Mouse (Mus musculus): ENCODE data around the gene Vapb.

Gene Vapb

DNA sequence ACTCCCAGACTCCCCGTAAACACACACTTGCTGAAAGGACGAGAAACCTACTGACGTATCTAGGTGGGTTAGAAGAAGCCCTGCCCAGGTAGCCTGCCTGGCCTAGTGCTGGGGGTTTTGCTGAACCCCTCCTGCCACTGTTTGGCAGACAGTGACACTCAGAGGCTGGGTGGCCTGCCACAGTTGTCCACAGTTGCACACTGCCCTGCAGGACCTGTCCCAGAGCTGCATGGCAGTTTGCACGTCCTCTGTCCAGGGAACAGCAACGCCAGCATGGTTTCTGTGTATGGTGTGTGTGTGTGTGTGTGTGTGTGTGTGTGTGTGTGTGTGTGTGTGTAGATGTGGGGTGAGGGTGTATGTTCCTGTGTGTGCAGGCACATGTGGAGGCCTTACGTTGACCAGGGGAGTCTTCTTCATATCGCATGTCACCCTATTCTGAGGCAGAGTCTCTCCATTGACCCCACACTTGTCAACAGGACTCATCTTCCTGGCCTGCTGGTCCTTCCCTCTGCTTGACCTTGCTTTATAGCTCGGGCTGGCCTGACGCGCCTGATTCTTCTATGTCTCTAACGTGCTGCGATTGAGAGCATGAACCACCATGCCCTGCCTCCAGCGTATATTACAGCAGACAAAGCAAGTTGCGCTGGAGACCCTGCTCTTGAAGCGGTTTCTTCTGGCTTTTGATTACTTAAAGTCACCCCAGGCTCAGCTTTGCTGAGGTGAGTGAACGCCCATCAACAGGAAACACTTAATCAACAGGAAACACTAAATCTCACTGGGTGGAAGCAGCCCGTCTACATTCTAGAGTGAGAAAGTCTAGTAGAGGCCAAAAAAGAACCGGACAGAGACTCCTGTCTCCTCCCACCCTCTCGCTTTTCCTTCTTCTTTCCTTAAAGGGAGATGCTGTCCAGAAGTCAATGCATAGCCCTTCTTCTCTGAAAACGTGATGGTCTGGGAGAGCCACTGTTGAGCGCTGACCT, 57.5 kb downstream of the Vapb start:
- DNase-seq, result no peak

DNA sequence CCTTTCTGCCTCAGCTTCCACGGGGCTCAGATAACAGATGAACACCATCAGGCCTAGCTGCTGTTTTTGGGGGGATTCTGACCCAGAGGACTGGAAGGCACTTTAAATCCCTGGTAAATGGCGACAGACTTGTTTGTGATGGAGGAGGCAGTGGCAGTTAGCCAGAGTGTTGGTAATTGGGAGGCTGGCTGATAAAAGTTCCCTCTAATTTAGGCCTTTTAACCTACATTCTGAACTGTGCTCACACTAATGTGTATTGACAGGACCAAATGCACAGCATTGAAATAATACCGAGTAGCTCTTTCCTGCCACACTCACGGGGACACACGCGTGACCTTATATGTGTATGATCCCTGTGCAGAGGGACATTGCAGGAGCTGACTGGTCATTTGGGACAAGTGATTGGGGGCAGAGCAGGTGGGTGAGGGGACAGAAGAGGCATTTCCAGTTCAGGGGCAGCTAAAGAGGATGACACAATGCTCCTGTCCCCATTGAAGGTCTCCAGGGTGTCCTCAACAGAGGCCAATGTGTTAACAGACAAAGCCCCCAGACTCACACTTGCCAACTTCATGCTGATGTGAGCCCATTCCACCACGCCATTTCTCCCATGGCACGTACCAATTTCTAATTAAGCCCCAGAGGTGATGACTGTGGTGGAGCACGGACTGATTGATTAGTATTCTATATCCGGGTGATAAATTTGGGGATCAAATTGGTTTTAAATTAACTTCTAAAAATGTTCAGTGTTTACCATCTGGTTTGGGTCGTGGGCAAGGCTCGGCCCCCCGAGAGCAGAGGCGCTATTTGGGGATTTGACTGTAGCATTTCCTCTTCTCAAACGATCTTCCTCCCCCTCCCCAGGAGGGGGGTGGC, 58.7 kb downstream of the Vapb start:
- no peak for DNase-seq

DNA sequence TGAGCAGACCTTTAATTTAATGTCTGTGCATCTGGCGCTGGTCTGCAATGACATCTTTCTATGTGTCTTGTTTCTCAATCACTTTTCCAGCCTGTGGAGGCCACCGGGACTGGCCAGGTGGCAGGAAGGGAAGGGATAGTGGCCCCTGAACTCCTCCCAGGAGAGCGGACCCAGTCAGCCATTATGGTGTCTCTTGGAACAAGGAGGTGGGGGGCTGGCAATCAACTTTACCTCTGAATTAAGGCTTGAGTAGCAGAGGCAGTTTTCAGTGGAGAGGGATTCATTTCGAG, 59.3 kb downstream of the Vapb start:
- no peak for DNase-seq

DNA sequence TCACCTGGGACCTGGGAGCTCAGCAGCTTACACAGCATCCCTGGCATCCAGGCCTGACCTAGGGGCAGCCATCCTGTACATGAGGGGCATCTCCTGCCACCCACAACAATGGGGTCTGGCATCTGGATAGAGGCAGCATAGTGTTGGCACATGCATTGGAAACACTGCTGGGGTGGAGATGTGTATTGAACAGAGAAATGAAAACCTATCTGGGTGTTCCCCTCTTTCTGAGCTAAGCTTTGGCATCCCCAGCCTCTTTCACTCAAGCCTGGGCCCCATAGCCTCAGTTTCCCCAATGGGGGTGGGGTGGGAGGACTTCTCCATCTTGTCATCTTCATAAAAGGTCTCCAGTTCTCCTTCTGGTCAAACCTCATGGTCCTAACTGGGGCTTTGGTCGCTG, 62.2 kb downstream of the Vapb start:
- DNase-seq, result no peak

DNA sequence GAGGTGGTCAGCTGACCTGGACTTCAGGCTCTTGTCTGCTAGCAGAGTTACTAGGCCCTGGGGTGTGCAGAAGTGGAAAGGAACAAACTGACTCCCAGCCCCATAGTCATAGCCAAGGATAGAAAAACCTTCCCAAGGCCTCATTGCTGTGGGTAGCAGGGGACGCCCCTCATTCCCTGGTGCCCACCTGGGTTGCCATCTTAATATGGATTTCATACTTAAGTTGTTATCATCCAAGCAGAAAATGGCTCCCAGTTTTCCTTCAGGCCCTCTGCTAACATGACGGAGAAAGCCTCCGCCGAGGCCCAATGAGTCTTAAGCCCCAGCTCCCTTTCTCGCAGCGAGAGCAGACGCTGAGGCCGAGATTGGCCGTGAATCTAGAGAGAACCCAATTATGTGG, 63.3 kb downstream of the Vapb start:
- DNase-seq, result no peak

DNA sequence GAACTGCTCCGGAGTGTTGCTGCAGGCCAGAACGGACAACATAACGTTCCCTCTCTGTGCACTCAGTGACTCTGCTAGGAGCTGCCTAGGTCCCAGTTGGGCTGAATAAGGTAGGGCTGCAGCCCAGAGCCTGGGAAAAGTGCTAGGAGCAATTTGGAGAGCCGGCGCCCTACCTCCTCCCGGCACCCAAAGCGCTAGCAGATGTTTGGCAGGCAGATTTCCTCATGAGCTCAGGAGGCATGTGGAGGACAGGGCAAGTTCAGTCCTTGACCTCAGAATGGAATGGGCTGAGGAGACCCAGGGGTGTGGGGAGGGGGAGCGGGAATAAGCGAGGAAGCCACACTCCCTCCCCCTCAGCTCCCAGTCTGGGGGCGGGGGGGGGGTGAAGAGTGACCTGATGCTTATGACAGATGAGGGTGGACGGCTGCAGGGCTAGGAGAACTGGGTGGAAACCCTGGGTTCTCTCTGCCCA, 64.1 kb downstream of the Vapb start:
- no peak for DNase-seq

DNA sequence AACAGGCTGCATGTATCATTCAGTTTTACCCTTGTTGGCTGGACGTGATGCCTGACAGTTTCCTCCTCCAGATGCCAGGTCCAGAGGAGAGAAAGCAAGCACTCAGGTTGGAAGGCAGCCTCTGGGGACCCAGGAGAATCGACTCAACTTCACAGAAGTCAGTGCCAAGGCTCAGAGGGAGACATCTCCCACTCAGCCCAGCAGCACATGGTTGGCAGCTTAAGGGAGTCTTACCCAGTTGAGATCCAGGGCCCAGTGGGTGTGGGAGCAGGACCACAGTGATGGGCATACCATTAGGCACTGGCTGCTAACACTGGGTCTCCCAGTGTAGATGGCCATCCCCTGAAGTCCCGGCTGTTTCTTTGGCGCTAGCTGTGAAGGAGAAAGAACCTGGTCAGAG, 64.9 kb downstream of the Vapb start:
- no peak for DNase-seq

DNA sequence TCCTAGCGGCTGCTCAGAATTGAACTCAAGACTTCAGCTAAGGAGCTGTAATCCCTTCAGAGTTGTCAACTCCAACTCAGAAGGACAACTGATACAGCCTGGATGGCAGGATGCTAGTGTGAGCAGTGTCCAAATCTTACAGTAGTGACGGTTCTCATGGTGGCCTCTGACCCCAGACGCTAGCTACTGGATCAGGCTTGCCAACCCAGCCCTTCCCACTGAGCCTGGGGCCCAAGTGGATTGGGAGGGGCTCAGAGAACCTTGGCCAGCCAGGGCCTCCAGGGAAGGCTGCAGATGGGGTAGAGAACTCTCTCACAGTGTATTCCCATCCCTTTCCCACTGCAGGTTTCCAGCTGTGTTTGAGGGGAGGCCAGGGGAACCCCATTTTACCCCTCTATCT, 65.6 kb downstream of the Vapb start:
- DNase-seq, result no peak

DNA sequence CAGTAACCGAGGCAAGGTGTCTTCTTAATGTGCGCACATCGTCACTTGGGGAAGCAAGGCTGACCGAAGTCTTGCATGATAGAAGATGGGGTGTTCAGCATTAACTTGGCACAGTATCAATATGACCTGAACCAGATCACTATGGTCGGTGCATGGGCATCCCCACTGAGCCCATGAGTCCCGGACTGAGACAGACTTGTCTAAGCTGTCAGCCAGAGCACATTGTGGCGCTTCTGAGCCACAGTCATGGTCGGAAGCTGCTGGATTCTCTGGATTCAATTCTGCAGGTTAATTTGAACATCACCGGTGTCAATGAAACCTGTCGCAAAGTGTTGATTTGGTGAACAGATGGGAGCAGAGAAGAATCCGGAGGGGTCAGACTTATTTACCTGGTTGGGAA, 66.5 kb downstream of the Vapb start:
- DNase-seq, result no peak

DNA sequence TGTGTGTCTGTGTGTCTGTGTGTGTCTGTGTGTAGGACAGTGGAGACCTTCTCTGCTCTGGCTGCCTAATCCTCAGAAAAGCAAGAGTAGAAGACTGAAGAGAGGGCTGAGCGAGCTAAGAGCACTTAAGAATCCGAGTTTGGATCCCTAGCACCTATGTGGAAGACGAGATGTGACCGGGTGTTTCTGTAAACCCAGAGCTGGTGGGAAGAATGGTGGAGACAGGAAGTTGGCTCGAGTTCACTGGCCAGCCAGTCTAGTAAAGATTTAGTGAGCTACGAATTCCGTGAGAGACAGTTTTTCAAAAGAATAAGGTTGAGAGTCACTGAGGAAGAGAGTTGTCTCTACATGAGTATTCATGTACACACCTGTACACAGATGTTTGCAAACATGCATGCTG, 69.3 kb downstream of the Vapb start:
- no peak for DNase-seq

DNA sequence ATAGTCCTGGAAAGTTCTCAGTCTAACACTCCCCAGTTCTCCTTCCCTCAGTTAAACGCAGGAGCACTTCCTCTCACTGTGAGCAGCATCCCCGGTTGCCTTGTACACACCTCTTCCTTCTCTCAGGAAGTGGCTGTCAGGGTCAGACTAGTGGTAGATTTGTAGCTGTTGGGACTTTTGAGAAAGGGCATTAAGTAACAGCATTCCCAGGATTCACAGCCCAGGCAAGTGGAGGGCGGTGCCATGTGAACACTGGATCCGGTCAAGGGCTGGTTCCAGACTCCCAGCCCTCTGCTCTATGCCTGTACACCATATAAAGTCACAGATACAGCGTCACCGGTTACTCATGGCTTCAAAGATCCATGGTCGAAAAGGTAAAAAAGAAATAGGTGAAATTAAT, 71.6 kb downstream of the Vapb start:
- DNase-seq, result no peak

DNA sequence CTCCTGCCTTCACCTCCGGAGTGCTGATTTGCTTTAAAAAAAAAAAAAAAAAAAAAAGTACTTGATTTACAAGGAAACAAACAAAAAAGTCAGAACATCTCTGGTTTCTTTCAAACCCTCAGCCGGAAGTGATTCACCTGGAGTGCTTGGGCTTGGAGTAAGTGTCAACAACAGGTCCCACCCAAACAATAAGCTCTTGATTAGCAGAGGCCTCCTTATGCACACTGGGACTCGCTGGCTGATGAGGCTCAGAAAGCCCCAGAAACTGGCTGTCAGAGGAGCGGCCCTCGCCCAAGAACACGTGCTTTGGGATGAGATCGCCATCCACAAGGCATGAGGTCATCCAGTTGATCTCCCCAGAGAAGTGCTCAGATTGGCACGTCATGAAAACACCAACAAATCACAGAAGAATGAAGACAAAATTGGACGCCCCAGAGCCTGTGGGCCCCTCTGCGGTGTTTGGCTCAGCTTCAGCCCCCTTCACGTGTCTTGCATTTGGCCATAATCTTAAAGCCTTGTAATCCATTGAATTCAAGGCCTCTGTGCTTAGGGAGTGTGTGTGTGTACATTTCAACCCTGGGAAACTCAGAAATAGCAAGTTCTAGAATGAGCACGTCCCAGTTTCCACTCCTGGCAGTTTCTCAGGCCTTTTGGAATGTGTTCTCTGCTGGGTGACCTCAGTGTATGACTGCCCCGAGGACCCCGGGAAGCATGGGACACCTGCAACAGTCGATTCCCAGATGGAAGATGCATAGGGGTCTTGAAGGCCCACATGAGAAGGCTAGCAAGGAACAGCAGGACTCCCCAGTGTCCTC, 72.9 kb downstream of the Vapb start:
- DNase-seq, result no peak

DNA sequence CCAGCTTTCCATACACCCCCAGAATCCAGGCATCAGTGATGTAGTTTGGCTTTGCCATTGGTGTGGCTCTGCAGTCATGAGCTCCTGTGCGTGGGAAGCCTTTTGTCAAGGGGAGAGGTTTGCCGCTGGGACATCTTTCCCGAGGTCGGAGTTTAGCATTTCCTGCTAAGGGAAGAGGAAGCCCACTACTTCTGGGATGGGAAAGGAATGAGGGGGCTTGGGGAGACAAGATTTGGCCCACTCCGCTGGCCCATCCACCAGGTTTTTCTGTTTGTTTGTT, 73.5 kb downstream of the Vapb start:
- DNase-seq, result no peak

DNA sequence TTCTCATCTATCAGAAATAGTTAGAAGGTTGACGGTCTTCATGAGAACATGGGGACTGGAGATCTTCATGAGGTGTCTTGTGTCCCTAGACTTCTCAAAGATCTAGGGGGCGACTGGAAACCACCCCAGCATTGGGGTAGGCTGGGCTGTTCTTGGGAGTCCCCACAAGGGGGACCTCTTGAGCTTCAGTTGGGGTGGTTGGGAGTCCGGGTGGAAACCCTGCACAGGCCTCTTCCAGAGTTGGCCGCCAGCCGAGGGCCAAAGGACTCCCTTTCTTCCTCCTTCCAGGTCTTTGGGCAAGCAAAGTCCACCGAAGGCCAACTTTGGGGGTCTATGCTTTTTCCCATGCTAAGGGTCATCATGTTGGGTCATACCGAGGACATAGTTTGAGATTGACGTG, 74.5 kb downstream of the Vapb start:
- DNase-seq, result no peak

DNA sequence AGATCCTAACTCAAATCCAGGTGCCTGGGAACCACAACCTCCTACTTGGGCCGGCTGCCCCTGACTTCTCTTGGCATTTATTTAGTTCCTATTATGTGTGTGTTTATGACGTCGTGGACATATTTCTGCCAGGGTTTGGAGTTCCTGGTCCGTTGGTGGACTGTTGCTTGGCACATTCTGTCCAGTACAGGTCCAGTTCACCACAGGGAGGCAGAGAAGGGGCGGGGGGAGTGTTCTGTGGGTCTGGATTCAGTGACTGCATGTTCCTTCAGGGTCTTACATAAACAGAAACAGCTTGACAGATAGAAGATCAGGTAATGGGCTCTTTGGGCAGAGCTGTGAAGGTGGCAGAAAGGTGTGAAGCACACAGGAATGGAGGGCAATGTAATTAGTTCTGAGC, 75.8 kb downstream of the Vapb start:
- DNase-seq, result no peak

DNA sequence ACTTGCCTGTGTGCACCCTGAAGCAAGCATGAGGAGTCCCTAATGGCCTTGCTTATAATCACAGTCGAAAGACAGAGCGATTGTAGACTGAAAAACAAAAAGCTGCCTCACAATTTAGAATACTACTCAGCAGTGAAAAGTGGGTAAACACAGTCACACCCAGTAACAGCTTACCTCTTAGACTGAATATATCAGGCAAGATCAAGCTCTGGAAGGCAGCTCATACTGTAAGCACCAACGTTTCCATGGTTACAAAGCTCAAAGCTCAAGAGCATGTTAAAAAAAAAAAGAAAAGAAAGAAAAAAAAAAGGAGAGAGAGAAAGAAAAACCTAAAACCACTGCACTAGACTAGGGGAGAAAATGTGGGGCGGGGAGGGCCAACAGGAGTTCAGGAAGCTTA, 89.0 kb downstream of the Vapb start:
- DNase-seq, result no peak

DNA sequence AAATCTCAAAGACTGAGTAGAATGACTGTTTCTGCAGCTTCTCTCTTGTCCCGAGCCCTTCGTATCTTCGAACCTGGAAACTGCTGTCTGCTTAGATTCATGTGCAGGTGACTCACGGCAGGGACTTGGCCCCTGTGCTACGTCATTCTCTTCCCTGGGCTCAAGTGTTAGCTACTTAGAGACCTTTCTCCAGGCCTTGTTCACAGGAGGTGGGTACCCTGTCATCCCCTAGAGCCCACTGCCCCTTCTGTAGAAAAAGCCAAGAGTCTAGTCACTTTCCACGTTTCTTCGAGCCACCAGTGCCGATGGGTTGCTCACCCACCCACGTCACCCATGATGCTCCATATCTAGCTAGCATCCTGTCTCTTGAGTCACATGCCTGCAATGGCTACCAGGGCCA, 89.9 kb downstream of the Vapb start:
- no peak for DNase-seq

DNA sequence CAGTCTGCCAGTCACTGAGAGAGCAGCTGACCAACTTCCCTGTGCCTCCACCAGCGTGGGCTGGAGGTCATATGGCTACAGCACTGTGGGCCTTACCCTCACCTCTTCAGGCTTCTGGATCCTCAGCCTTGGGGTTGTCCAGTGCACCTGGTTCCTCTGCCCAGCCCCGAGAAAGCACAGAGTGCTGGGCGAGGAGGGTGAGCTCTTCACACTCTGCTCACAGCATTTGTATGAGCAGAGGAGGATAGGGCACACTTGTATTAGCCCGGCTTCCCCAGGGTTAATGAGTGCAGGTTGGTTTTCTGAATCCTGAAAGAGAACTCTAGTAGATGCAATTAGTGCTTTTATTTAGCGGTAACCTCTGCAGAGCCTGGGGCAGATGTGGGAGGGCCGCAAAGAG, 90.8 kb downstream of the Vapb start:
- DNase-seq, result no peak

DNA sequence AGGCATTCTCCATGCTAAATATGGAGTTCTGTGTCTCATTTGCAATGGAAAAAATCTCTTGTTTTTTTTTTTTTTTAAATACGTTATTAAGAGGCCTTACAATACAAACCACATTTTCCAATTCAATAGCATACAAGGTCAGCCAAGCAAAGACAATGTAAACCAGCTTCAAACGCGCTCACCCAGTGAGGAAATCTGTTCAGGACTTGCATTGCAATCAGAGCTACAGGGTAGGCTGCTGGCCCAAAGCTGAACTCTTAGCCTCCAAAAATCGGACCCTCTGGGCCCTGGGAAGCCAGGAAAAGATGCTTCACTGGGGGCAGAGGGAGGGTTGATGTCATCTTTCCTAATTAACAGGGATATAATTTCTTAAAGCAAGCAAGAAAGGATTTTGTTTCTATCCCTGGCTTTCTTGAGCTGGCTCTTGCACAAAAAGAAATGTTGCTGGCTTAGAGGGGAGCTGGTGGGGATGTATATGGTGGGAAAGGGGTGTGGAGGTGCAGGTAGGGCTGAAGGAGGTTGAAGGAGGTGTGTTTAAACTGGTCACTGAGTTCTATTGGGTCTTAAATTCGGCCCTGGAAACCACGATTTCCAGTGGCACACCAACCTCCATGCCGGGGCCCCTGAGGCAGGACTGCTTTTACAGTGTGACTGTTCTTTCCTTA, 95.6 kb downstream of the Vapb start:
- no peak for DNase-seq
